Mouse (Mus musculus) megakaryocyte progenitor cell, adult 5-6 weeks (primary cell): Measurements from ENCODE around the gene Tenm2. TPM values are rescaled to one million over a fixed set of nuclear protein-coding genes. Genes with fewer than 3 reads are reported as not detected.

Source experiments
- ATAC-seq: replicated peaks from 2 replicates; pipeline ENCODE4 v1.8.0; 2016; ENCODE audit warnings: mild to moderate bottlenecking, moderate TSS enrichment, inconsistent platforms; ENCODE audit not compliant: poor library complexity
- total RNA-seq, 2 experiments: library from RNA; stranded (forward) in 1 of 2; stranded (reverse) in 1 of 2; fragments of 157-497, 149-512 nt in 1 of 2; fragments of 200-1000 nt in 1 of 2; gene quantifications; 2 replicates each; pipeline versions ENCODE4 v1.2.3 to v1.2.4; 2015 to 2017

Tenm2 gene
- total RNA-seq, 2 experiments from 2014 or later, result not detected

DNA sequence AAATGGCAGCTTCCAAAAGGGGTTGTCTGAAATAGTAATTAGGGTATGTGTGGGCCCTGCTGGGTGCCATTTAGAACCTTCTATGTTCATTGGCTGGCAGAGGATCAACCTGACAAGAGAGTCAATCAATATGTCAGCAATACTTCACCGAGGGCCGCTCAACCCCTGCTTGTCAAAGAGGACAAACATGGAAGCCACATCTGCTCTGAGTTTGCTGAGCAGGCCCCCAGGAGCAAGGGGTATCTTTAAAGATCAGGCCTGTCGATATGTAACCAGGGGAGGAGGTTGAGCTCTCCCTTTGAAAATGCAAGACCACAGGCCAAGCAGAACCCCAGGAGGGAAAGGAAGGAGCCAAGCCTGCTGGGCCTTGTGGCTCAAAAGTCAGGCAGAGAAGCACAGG, 1009.7 kb downstream of the Tenm2 start:
- ATAC-seq, result no peak

DNA sequence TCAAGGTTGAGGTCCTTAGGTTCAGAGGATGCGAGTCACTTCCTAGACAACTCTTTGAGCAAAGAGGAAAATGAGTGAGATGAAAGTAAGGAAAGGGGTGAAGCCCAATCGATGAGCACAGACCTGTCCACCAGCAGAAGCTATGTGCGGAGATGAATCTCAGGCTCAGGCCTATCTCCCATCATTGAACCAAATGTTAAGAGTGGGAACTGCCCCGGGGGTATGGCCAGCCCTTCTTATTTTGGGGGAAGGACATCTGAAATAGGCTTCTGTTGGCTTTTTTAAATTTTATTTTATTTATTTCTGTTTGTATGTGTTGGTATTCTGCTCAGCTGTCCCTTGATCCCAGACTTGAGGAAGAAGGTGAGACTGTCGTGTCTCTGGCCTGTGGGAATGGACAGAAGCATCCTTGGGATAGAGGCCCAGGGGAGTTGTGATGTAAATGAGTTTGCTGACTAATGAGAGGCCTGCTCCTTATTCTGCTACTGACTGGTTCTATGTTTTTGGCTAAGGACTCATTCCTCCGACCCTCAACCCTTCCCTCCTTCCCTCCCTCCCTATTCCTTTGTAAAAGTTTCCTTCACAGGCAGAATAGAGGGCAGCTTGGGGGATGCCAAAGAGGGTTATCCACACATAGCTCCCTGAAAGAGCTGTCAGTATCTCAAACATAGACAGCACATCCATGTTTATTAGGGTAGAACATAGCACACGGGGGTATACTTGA, 1011.9 kb downstream of the Tenm2 start:
- no peak for ATAC-seq

DNA sequence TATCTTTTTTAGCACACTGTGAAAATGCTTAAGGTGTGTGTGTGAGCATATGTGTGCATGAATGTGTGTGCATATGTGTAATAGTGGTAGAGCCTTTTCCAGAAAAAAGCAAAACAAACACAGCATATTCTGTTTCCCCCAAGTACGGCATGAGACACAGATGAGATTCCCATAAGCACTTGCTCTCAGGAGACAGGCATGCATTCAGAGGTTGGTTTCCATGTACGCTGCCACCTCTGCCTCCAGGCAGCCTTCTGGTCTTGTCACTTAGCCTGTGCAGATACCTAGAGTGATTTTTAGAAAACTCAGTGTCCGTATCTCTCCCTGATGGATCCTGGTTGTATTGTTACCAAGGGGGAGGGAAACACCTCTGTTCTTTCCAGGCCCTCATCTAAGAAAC, 1013.7 kb downstream of the Tenm2 start:
- no peak for ATAC-seq

DNA sequence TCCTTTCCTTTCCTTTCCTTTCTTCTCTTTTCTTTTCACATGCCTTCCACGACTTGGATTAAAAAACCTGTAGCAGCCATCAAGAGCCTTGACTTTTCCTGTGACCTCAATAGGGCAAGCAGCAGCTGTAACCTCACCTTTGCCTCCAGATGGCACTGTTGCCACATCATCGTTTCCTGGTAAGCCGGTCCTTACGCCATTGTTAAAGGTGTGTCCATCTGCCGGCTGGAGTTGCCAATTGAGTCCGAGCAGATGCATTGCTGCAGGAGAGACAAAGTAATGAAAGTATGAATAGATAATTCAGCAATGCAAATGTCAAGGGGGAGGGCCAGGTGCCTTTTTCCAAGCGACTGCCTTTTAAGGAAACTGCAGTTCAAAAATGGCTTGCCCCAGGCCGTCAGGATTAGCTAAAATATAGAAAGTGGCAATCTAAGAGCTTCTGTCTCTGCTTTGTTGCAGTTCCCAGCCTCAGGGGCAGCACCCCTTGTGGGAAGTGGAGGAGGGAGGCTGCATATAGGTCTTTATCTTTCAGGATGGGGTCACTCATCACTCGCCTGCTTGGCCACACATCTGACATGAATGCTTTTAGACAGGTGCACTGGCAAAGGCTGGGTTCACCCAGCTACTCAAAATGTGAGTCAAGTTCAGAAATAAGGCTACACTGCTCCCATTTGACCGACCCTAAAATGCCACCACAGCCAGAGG, 1014.3 kb downstream of the Tenm2 start:
- peak; percentile 83 for ATAC-seq

DNA sequence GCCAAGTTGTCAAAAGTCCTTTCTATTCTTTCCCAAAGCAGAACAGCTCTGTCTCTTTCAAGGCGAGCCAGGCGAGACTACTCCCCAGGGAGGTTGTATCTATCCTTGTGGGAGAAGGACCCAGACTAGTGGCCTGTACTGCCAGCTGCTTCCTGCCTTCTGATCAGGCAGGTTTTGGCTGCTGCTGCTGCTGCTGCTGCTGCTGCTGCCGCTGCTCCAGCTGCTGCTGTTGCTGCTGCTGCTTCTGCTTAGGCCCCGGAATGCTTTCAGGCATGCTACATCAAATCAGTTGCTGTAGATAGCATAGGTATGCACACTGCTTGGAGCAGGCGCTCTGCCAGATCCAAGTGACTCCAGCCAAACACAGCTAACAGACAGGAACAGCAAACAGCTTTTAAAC, 1015.1 kb downstream of the Tenm2 start:
- ATAC-seq, result no peak

DNA sequence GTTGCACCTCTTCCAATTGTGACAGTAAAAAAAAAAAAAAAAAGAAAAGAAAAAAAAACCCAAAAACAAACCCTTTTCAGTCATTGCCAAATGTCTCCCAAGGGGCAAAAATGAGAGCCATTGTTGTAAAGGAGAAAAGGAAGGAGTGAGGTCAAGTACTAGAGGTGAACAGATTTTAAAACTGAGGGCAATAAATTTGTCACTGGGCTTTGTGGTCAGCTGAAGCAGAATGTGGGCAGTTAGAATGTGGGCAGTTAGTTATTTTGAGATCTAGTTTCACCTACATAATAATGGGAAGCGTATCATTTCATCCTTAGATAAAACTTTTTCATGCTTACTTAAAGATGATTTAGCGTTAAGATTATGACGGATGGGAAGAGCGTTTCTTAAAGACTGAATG, 1016.2 kb downstream of the Tenm2 start:
- ATAC-seq, result no peak

DNA sequence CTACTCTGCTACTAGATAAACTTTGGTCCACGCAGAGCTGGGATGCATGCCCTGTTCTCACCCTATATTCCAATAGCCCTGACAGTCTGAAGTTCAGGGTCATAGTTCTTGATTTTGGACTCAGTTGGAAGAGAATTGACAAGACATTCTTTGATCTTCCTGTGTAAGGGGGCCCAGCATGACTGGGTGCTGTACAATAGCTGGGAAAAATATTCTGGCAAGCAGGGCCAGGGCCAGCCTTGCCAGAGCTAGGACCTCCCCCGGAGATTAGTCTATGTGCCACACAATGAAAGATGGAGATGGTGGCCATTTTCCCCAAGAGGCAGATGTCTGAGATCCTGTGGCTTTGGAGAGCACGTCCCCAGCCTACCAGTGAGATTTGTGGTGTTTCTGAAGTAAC, 1021.2 kb downstream of the Tenm2 start:
- no peak for ATAC-seq

DNA sequence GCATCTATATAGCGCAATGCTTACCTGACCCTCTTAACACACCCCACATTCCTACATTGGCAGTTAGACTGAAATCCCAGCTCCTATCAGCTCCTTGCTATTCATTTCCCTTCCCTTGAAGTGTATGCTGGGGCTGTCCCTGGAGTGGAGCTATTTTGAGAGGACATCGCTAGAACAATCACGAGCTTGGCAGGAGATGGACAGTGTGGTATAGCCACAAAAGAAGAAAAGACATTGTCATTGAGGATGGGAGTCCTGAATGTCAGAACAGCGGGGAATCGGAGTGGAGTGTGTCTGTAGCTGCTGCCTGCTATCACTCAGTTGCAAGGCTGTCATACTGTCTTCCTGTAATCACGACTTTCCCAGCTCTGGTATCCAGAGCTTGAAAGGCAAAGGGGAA, 1031.4 kb downstream of the Tenm2 start:
- ATAC-seq, result no peak

DNA sequence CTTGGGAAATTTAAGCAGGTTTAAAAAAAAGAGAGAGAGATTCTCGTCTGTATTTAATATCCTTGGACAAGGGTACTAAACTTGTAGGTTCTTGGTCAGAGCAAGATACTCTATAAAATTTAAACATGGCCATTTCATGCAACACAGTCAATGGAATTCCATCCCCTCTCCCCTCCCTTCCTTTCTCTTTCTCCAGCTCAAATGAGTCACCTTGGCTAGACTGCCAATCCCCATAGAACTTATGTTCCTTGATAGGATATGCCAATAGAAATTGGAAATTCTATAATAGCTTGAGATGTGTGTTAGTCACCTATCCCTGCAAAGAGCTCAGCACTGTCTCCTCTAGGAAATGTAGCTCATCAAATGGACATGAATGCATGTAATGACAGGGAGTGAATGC, 1031.9 kb downstream of the Tenm2 start:
- ATAC-seq, result no peak

DNA sequence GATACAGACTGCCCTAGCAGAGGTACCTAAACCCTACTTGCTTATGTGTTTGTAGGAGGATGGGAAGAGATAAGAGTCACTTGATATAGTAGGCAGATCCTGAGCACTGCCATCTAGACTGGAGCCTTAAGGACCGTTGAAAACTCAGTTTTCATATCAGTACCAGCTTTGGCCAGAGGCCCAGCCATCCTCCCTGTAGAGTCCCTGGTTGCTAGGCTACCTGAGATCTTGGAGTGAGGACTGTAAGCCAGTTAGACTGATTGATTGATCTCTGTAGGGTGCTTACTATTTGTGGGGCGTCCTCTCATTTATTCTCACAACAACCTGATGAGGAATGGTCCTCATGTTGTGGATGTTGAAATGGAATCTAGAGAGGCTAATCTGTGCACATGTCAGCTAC, 1041.4 kb downstream of the Tenm2 start:
- no peak for ATAC-seq

DNA sequence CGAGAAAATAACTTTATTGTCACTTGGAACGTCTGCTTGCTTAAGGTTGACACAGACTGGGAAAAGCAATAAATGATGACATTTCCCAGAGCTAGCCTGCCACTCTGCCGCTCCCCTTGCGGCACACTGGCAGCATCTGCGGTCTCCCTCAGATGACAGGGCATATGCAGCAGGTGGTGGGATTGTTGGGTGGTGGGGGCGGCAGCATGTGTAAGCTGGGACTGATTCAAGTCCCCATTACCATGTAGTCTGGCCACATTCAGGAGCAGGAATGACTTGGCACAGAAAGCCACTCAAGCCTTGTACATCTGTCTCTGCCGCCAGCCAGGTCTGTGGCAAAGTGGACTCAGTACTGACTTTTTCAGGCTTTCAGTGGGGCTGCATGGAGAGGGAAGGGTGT, 1059.7 kb downstream of the Tenm2 start:
- ATAC-seq, result no peak

DNA sequence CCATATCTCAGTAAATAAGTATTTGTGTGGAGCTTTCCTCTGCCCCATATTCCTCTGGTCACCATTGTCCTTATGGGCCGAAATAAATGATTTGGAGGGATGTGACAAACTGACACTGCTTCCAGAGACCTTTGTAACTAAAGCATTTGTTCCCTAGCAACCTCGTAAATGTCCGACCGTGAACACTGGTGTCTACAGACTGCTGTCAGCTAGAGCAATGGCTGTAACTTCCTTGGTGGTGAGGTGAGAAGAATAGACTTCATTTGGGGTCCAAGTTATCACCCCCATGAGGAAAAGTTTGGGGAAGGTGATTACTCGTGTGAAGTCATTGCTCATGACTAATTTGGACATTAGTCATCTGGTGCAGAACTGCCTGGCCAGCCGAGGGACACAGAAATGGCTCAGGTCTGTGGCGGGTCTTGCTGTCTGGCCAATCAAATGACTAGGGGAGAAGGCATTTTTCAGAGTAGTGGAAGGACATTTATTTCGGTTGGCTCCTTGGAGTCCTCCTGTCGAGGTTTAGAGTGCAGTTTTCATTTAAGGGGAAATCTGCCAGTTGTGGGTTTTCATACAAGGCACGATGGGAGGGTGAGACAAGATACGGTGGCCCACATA, 1062.6 kb downstream of the Tenm2 start:
- ATAC-seq, result no peak

DNA sequence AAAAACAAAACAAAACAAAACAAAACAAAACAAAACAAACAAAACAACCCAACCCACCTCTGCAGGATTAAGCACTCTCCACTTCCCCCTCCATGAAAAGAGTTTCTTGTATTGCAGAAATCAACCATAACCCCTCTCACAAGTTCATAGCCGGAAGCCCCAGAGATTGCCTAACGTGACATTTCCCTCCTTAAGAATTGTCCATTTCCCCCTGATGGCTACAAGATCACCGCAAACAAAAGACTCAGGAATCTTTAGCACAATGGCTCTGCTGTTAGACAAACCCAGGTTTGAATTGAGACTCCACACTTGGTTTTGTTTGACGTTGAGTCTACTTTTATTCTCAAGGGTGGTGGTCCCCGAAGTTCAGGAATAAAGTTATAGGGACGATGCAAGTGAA, 1063.2 kb downstream of the Tenm2 start:
- no peak for ATAC-seq

DNA sequence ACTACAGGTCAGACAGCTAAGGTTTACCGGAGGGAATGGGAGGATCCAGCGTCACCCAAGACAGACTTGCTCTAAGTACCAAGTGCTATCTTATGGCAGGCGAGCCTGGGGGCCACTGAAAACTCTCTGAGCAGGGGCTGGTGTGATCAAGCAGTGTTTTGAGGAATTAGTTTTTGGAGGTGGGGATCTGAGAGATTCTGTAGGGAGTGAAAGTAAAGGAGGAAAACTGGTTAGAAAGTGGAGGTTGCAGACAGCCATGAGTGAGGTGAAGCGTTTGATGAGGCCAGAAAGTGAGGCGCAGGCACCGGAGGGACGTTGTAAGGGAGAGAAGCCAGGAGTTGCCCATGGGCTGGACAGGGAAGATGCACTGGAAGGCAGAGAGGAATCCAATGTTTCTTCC, 1063.8 kb downstream of the Tenm2 start:
- no peak for ATAC-seq

DNA sequence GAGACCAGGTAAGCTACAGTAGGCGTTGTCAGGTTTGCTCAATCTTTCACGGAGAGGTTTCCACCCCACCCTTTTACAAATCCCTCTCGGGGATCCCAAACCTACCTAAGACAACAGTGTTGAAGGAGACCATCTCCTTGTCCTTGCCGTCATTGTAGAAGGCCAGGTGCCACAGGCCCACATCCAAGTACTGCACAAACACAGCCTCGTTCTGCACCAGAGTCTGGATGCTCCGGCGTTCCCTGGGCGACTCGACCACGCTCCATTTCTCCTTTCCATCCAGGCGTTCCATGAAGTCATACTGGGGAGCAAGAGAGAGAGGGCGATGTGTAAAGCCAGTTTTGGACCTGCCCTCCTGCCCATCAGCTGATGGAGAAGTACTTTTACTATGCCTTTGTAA, 1064.5 kb downstream of the Tenm2 start:
- no peak for ATAC-seq

DNA sequence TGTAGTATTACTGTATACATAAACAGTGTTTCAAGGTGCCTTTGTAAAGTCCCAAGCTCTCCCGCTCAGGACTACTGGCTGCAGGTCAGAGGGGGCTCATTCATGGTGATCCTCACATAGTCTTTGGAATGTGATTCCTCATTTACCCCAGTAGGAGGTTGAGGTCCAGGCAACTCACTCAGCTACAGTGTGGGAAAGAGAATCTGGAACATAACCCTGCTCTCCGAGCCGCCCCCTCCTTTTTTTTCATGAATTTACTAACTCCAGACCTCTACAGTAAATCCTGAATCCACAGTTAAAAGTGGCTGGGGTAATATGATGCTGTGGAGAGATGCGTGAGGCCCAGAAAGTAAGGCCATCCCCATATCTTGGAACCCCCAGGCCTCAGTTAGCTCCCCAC, 1066.0 kb downstream of the Tenm2 start:
- no peak for ATAC-seq

DNA sequence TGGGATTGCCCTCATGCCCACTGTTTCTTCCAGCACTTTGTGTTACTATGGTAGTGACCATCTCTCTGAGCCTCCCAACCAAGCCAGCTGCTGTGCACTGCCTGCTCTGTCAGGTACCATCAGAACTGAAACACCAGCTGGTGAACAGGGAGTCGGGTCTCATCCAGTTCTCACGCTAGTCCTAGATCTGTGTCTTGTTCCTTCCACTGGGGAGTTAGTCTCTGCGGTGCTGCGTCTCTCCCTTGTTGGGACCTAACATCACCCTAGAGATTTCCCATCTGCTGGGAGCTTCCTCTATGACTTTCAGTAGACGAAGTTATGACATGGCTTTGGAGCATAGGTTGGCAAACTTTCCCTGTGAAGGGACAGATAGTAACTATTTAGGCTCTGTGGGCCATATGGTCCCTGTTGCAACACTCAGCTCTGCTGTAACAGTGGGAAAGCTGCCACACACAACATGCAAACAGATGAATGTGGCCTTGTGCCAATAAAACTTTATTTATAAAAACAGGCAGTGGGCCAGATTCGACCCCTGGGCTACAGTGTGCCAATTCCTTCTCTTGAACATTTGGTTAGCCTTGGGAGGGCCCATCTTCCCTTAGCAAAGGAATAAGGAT, 1066.7 kb downstream of the Tenm2 start:
- ATAC-seq, result no peak

DNA sequence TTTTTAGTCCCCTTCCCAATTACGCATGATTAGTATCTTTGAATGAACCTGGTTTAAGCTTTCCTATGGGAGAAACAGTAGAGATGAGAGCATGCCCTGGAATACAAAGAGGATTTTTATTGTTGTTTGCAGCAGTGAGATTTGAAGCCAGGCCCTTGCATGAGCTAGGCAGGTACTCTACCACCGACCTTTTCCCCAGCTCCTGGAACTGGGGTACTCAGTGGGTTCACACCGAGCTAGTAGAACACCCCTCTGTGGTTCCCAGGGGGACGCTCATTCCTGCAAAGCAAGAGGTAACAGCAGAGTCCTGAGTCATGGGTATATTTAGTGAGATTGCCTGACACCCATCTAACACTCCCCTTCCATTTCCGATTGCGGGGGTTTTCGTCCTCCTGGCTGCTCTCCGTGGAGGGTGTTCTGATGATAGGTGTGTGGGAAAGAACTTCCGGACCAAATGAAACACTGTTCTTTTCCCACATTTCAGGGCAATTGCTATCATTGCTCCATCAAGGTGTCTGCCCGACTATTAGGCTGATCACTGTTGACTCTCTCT, 1067.9 kb downstream of the Tenm2 start:
- no peak for ATAC-seq

DNA sequence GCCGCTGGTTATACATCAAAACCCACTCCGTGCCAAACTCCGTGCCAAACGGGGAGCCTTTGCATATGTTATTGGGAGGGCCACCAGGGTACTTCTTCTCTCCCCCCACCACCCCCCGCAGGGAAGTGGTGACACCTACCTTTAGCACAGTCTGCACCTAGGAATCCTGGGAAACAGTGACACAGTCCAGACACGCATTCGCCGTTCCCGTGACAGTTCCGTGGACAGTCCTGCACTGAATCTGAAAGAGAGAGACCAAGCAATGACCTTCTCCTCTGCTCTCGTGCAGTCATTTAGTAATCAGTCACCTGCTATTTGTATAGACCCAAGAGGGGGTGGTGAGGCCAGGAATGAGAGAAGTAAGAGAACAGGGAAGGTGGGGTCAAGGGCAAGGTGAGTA, 1072.2 kb downstream of the Tenm2 start:
- no peak for ATAC-seq

DNA sequence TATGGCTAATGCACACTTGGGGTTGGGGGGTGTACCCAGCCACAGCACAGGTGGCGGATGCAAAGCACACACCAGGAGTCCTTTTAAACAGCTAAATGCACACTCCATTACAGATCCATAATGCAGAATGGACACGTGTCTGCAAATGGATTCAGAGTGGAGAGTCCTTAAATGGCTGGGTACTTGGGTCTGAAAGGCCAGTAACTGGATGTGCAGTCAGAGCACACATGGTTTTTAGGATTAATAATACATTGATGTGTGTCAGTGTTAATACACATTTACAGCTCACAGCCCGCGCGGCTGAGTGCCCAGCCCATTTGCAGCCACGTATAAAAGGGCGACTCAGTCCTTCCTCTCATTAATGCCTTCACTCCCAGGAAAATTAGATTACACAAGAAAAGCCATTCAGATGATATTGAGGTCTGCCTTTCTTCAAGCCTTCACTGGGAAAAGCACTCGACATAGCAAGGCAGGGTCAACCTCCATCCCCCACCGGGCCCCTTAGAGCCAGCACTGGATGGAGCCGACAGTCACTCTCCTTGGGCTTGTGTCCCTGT, 1073.9 kb downstream of the Tenm2 start:
- ATAC-seq, result no peak

DNA sequence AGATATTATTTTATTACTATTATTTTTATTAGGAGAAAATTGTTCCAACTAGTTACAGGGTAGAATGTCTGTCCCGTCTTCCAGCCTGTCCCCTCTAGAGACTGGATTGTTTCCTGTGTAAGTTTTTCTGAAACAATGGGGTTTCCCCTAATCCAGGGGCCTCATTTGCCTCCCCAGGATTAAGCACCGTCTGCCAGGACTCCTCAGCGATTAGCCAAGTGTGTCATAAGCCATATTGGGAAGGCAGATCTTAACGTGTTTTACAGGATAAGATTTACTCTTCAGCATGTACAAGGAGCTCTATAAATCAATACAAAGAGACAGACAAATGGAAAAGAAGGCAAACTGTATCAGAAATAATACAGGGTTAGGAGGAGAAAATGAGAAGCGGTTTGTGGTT, 1082.3 kb downstream of the Tenm2 start:
- no peak for ATAC-seq
